Mouse (Mus musculus): ENCODE measurements around the gene Zfp94. TPM values are rescaled to one million over a fixed set of nuclear protein-coding genes. Genes with fewer than 3 reads are reported as not detected.

The Zfp94 gene
- polyA plus RNA-seq, 1 experiment from 2014 or later = 4.6 TPM

GRCm38 (mm10) chr7:24270288-24270672 lies 46.2 kb downstream of the Zfp94 start, which contains the start of gene Zfp93:
TSS of gene Zfp93 (plus strand) at chr7:24270420.
- H3K9me3 ChIP-seq = no peaks in the 10 kb centered on the region
- WGBS = 1% methylated on average over 12 of the region's 12 CpGs
- H3K36me3 ChIP-seq = peaks cover 26% of the 10 kb centered on the region
- H3K27me3 ChIP-seq (replicated peaks) = no peaks in the 10 kb centered on the region
- peak within 1 kb of the TSS; percentile 81 for H3K4me3 ChIP-seq
- peak within 1 kb of the TSS; percentile 93 for H3K9ac ChIP-seq
- peak; percentile 72; the same call in 1 of the 2 replicates for ATAC-seq (ENCODE audit: extremely low read depth, insufficient number of reproducible peaks, low FRiP score, low TSS enrichment)
- peaks cover 8% of the 10 kb centered on the region for H3K4me1 ChIP-seq
- peak within 1 kb of the TSS; percentile 84 for H3K4me2 ChIP-seq
- H3K27ac ChIP-seq (replicated peaks) = peak within 1 kb of the TSS; percentile 79

- Histone ChIP-seq H3K27ac (replicated peaks) (no peak overlapping the region), H3K9ac (peak overlapping the region; percentile 93), H3K4me1 (peaks cover 8% of the 10 kb centered on the region), H3K4me2 (peak overlapping the region; percentile 84), H3K4me3 (peak overlapping the region; percentile 81), H3K9me3 (no peaks in the 10 kb centered on the region), H3K36me3 (peaks cover 21% of the 10 kb centered on the region), H3K27me3 (replicated peaks) (no peaks in the 10 kb centered on the region)
- 33% methylated on average over 7 of the region's 7 CpGs for WGBS
- ATAC-seq (ENCODE audit: extremely low read depth, insufficient number of reproducible peaks, low FRiP score, low TSS enrichment) = no peak; the same call in 1 of the 2 replicates
These were observed 46.7 kb downstream of the Zfp94 start for GRCm38 (mm10) chr7:24269667-24270287.

- H3K4me1 ChIP-seq = peaks cover 8% of the 10 kb centered on the region
- peak overlapping the region; percentile 84; the same call in 1 of the 2 replicates for H3K4me2 ChIP-seq
- 64% methylated on average over 3 of the region's 3 CpGs for WGBS
- ATAC-seq (ENCODE audit: extremely low read depth, insufficient number of reproducible peaks, low FRiP score, low TSS enrichment) = no peak
- H3K27ac ChIP-seq (replicated peaks) = no peak overlapping the region
- no peak overlapping the region for H3K4me3 ChIP-seq
- no peaks in the 10 kb centered on the region for H3K9me3 ChIP-seq
- no peaks in the 10 kb centered on the region for H3K27me3 ChIP-seq (replicated peaks)
- no peak overlapping the region for H3K9ac ChIP-seq
- H3K36me3 ChIP-seq = peaks cover 15% of the 10 kb centered on the region
These were observed 47.2 kb downstream of the Zfp94 start for GRCm38 (mm10) chr7:24269256-24269655.

- H3K4me1 ChIP-seq = peaks cover 8% of the 10 kb centered on the region
- 71% methylated on average over 24 of the region's 24 CpGs for whole genome bisulfite sequencing
- ATAC-seq (ENCODE audit: extremely low read depth, insufficient number of reproducible peaks, low FRiP score, low TSS enrichment) = no peak
These were observed 48.0 kb downstream of the Zfp94 start for GRCm38 (mm10) chr7:24268176-24269155.

GRCm38 (mm10) chr7:24260000-24260312 lies 56.5 kb downstream of the Zfp94 start:
- Histone ChIP-seq H3K4me1 (peaks cover 7% of the 10 kb centered on the region), H3K27me3 (replicated peaks) (no peaks in the 10 kb centered on the region), H3K36me3 (peaks cover 34% of the 10 kb centered on the region), H3K4me3 (no peak overlapping the region), H3K9ac (no peak overlapping the region), H3K9me3 (no peaks in the 10 kb centered on the region), H3K27ac (replicated peaks) (no peak overlapping the region), H3K4me2 (no peak overlapping the region)
- WGBS = 77% methylated on average over 4 of the region's 4 CpGs
- ATAC-seq (ENCODE audit: extremely low read depth, insufficient number of reproducible peaks, low FRiP score, low TSS enrichment) = no peak

More at GRCm38 (mm10) chr7:24268176-24269155, 48.0 kb downstream of the Zfp94 start:
- Histone ChIP-seq H3K4me3 (no peak overlapping the region), H3K9ac (no peak overlapping the region), H3K4me2 (no peak overlapping the region), H3K27ac (replicated peaks) (no peak overlapping the region), H3K9me3 (no peaks in the 10 kb centered on the region), H3K27me3 (replicated peaks) (no peaks in the 10 kb centered on the region), H3K36me3 (peaks cover 8% of the 10 kb centered on the region)

GRCm38 (mm10) chr7:24259306-24259999 lies 57.0 kb downstream of the Zfp94 start:
- 79% methylated on average over 13 of the region's 13 CpGs for WGBS
- ATAC-seq (ENCODE audit: extremely low read depth, insufficient number of reproducible peaks, low FRiP score, low TSS enrichment) = no peak
- no peak overlapping the region for H3K4me3 ChIP-seq

GRCm38 (mm10) chr7:24254633-24255474 lies 61.6 kb downstream of the Zfp94 start, which contains the start of gene Zfp108:
TSS of gene Zfp108 (plus strand) at chr7:24254794.
- Histone ChIP-seq H3K4me3 (peak within 1 kb of the TSS; percentile 68), H3K27me3 (replicated peaks) (no peaks in the 10 kb centered on the region; the same call in 1 of the 2 replicates), H3K27ac (replicated peaks) (peak within 1 kb of the TSS; percentile 29; the same call in 1 of the 2 replicates), H3K9me3 (no peaks in the 10 kb centered on the region), H3K36me3 (peaks cover 11% of the 10 kb centered on the region), H3K9ac (peak within 1 kb of the TSS; percentile 86), H3K4me1 (peaks cover 9% of the 10 kb centered on the region), H3K4me2 (peak within 1 kb of the TSS; percentile 79)
- peak; percentile 76; the same call in 1 of the 2 replicates for ATAC-seq (ENCODE audit: extremely low read depth, insufficient number of reproducible peaks, low FRiP score, low TSS enrichment)
- WGBS = 19% methylated on average over 21 of the region's 21 CpGs

More at GRCm38 (mm10) chr7:24259306-24259999, 57.0 kb downstream of the Zfp94 start:
- H3K27me3 ChIP-seq (replicated peaks) = no peaks in the 10 kb centered on the region
- peaks cover 9% of the 10 kb centered on the region for H3K4me1 ChIP-seq
- H3K27ac ChIP-seq (replicated peaks) = no peak overlapping the region
- H3K9ac ChIP-seq = no peak overlapping the region
- H3K4me2 ChIP-seq = no peak overlapping the region
- H3K36me3 ChIP-seq = peaks cover 34% of the 10 kb centered on the region
- H3K9me3 ChIP-seq = no peaks in the 10 kb centered on the region

GRCm38 (mm10) chr7:24253779-24254615 lies 62.5 kb downstream of the Zfp94 start:
- peaks cover 6% of the 10 kb centered on the region; the same call in 1 of the 2 replicates for H3K36me3 ChIP-seq
- WGBS = 59% methylated on average over 9 of the region's 9 CpGs
- peak overlapping the region; percentile 55; the same call in 1 of the 2 replicates for H3K9ac ChIP-seq
- H3K4me2 ChIP-seq = peak overlapping the region; percentile 79
- H3K9me3 ChIP-seq = no peaks in the 10 kb centered on the region
- ATAC-seq (ENCODE audit: extremely low read depth, insufficient number of reproducible peaks, low FRiP score, low TSS enrichment) = peak; percentile 37; the same call in 1 of the 2 replicates
- peak overlapping the region; percentile 68 for H3K4me3 ChIP-seq
- H3K4me1 ChIP-seq = peaks cover 9% of the 10 kb centered on the region
- H3K27me3 ChIP-seq (replicated peaks) = no peaks in the 10 kb centered on the region; the same call in 1 of the 2 replicates
- no peak overlapping the region for H3K27ac ChIP-seq (replicated peaks)
